22 mouse cellular contexts compared by ENCODE assay signal in the genomic region with DNA sequence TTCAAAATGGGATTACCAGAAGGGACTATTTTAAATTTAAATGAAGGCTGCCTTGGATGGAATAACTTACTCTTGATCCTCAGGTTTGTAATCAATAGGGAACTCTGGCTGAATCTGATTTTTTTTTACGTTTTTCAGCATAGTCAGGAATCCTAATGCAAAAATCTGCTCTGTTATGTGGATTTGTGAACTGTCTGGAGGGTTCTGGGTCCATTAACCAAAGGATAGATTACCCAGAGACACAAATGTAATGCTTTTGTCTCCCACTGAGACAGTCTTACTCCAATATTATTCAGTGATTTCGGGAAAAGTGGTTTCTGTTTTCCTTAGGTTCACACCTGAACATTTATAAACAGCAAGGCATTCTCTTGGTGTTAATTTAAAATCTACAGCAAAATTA. TPM values are rescaled to one million over a fixed set of nuclear protein-coding genes. Genes with fewer than 3 reads are reported as not detected.
DNase-seq lines count a peak whose midpoint lies in the region; ATAC-seq lines count a peak whose summit lies in the region.
"Had no signal": no experiment of that assay in that cellular context is flagged by ENCODE, and none has a peak within 500 bp of the region (broad histone marks: within the 10 kb centered on the region; RNA-seq: fewer than 3 reads in every experiment).

No protein-coding gene starts in this region.

- ATAC-seq in hindbrain, embryonic 14.5 days (ENCODE audit: low FRiP score), result no peak
- ATAC-seq in midbrain, embryonic 14.5 days (ENCODE audit: low FRiP score, low TSS enrichment), result no peak
- no peak for ATAC-seq in midbrain, embryonic 15.5 days (replicated peaks)
- peak; percentile 54; the same call in 1 of the 2 replicates for ATAC-seq in neural tube, embryonic 14.5 days (ENCODE audit: low read depth)
- ATAC-seq in neural tube, embryonic 15.5 days (ENCODE audit: low FRiP score), result no peak
- ATAC-seq: forebrain, embryonic 14.5 days had no signal

- H3K9me3 ChIP-seq in hindbrain, embryonic 14.5 days (ENCODE audit: control insufficient read depth, low read length), result no peaks in the 10 kb centered on the region
- H3K9me3 ChIP-seq in hindbrain, embryonic 10.5 days, result no peaks in the 10 kb centered on the region
- no peaks in the 10 kb centered on the region for H3K9me3 ChIP-seq in midbrain, embryonic 14.5 days (ENCODE audit: control insufficient read depth, low read length)
- H3K9me3 ChIP-seq in midbrain, embryonic 15.5 days, result no peaks in the 10 kb centered on the region
- H3K9me3 ChIP-seq in neural tube, embryonic 14.5 days (ENCODE audit: control insufficient read depth, low read length), result no peaks in the 10 kb centered on the region
- H3K9me3 ChIP-seq in neural tube, embryonic 15.5 days (replicated peaks), result no peaks in the 10 kb centered on the region
- H3K9me3 ChIP-seq: embryonic facial prominence, embryonic 13.5 days; embryonic facial prominence, embryonic 15.5 days; forebrain, embryonic 10.5 days; forebrain, embryonic 12.5 days had no signal

- no peaks in the 10 kb centered on the region for H3K36me3 ChIP-seq in hindbrain, embryonic 14.5 days (replicated peaks; ENCODE audit: control insufficient read depth, insufficient read depth)
- H3K36me3 ChIP-seq in hindbrain, embryonic 10.5 days, result no peaks in the 10 kb centered on the region
- H3K36me3 ChIP-seq in midbrain, embryonic 14.5 days (ENCODE audit: control insufficient read depth, insufficient read depth, low read length), result no peaks in the 10 kb centered on the region
- H3K36me3 ChIP-seq in midbrain, embryonic 15.5 days (replicated peaks), result no peaks in the 10 kb centered on the region
- H3K36me3 ChIP-seq in neural tube, embryonic 14.5 days (ENCODE audit: control insufficient read depth, insufficient read depth, low read length), result no peaks in the 10 kb centered on the region
- H3K36me3 ChIP-seq in neural tube, embryonic 15.5 days, result no peaks in the 10 kb centered on the region
- H3K36me3 ChIP-seq: embryonic facial prominence, embryonic 13.5 days; embryonic facial prominence, embryonic 15.5 days; forebrain, embryonic 10.5 days; forebrain, embryonic 12.5 days had no signal

- no peak overlapping the region for H3K4me2 ChIP-seq in hindbrain, embryonic 14.5 days (replicated peaks)
- no peak overlapping the region for H3K4me2 ChIP-seq in midbrain, embryonic 14.5 days (ENCODE audit: low read length)
- no peak overlapping the region for H3K4me2 ChIP-seq in midbrain, embryonic 15.5 days
- H3K4me2 ChIP-seq in neural tube, embryonic 14.5 days (ENCODE audit: low read depth, low read length), result no peak overlapping the region
- H3K4me2 ChIP-seq in neural tube, embryonic 15.5 days, result no peak overlapping the region
- H3K4me2 ChIP-seq: embryonic facial prominence, embryonic 13.5 days; embryonic facial prominence, embryonic 15.5 days; forebrain, embryonic 12.5 days had no signal

- peak overlapping the region; percentile 45; the same call in 1 of the 2 replicates for H3K27ac ChIP-seq in hindbrain, embryonic 14.5 days
- no peak overlapping the region for H3K27ac ChIP-seq in hindbrain, embryonic 10.5 days
- peak overlapping the region; percentile 60 for H3K27ac ChIP-seq in midbrain, embryonic 14.5 days (replicated peaks; ENCODE audit: low read depth, low read length)
- no peak overlapping the region; the same call in 1 of the 2 replicates for H3K27ac ChIP-seq in midbrain, embryonic 15.5 days
- H3K27ac ChIP-seq in neural tube, embryonic 14.5 days (ENCODE audit: low read depth, low read length), result no peak overlapping the region
- H3K27ac ChIP-seq in neural tube, embryonic 15.5 days (replicated peaks), result no peak overlapping the region
- H3K27ac ChIP-seq: embryonic facial prominence, embryonic 13.5 days; embryonic facial prominence, embryonic 15.5 days; forebrain, embryonic 10.5 days; forebrain, embryonic 12.5 days had no signal

- no peaks in the 10 kb centered on the region for H3K27me3 ChIP-seq in hindbrain, embryonic 14.5 days (ENCODE audit: control insufficient read depth, insufficient read depth, low read length)
- no peaks in the 10 kb centered on the region for H3K27me3 ChIP-seq in hindbrain, embryonic 10.5 days (ENCODE audit: insufficient read depth, poor library complexity, severe bottlenecking)
- no peaks in the 10 kb centered on the region for H3K27me3 ChIP-seq in midbrain, embryonic 14.5 days (ENCODE audit: control insufficient read depth, insufficient read depth, low read length)
- H3K27me3 ChIP-seq in midbrain, embryonic 15.5 days (replicated peaks), result no peaks in the 10 kb centered on the region
- H3K27me3 ChIP-seq in neural tube, embryonic 14.5 days (ENCODE audit: control insufficient read depth, insufficient read depth, low read length), result no peaks in the 10 kb centered on the region
- H3K27me3 ChIP-seq in neural tube, embryonic 15.5 days (replicated peaks), result no peaks in the 10 kb centered on the region
- H3K27me3 ChIP-seq: embryonic facial prominence, embryonic 13.5 days; embryonic facial prominence, embryonic 15.5 days; forebrain, embryonic 12.5 days had no signal

- H3K4me3 ChIP-seq in hindbrain, embryonic 14.5 days (replicated peaks; ENCODE audit: low read length), result no peak overlapping the region
- H3K4me3 ChIP-seq in hindbrain, embryonic 10.5 days, result no peak overlapping the region
- H3K4me3 ChIP-seq in midbrain, embryonic 14.5 days (replicated peaks; ENCODE audit: low read depth, low read length), result no peak overlapping the region
- no peak overlapping the region for H3K4me3 ChIP-seq in midbrain, embryonic 15.5 days
- no peak overlapping the region for H3K4me3 ChIP-seq in neural tube, embryonic 14.5 days (ENCODE audit: low read depth, low read length)
- H3K4me3 ChIP-seq in neural tube, embryonic 15.5 days (replicated peaks), result no peak overlapping the region
- H3K4me3 ChIP-seq: embryonic facial prominence, embryonic 13.5 days; embryonic facial prominence, embryonic 15.5 days; erythroblast, embryonic 14.5 days; forebrain, embryonic 10.5 days; forebrain, embryonic 12.5 days had no signal

- 37% methylated on average over 2 of the region's 2 CpGs for WGBS in hindbrain, embryonic 14.5 days
- WGBS in hindbrain, embryonic 10.5 days, result 71% methylated on average over 2 of the region's 2 CpGs
- 25% methylated on average over 2 of the region's 2 CpGs for WGBS in midbrain, embryonic 14.5 days
- WGBS in midbrain, embryonic 15.5 days, result 42% methylated on average over 2 of the region's 2 CpGs
- 36% methylated on average over 2 of the region's 2 CpGs for WGBS in neural tube, embryonic 14.5 days
- WGBS in neural tube, embryonic 15.5 days, result 40% methylated on average over 2 of the region's 2 CpGs

- H3K9ac ChIP-seq in hindbrain, embryonic 14.5 days, result no peak overlapping the region
- H3K9ac ChIP-seq in midbrain, embryonic 14.5 days (replicated peaks; ENCODE audit: low read length), result no peak overlapping the region
- H3K9ac ChIP-seq in midbrain, embryonic 15.5 days, result no peak overlapping the region
- H3K9ac ChIP-seq in neural tube, embryonic 14.5 days (replicated peaks; ENCODE audit: low read depth, low read length), result no peak overlapping the region
- H3K9ac ChIP-seq in neural tube, embryonic 15.5 days (replicated peaks), result no peak overlapping the region
- H3K9ac ChIP-seq: embryonic facial prominence, embryonic 13.5 days; embryonic facial prominence, embryonic 15.5 days; forebrain, embryonic 12.5 days had no signal

- no peak for DNase-seq in hindbrain, embryonic 14.5 days (ENCODE audit: low spot score)
- no peak for DNase-seq in hindbrain, embryonic 10.5 days (ENCODE audit: low spot score)
- DNase-seq in midbrain, embryonic 14.5 days, result peak; percentile 24
- DNase-seq: adrenal gland, adult 2 months; adrenal gland, postnatal 10 days; adrenal gland, postnatal 25 days; cerebellum, adult 11 months; cerebellum, adult 18-20 months; cerebellum, adult 8-10 months; cerebellum, adult 9-11 months; cerebellum, postnatal 14 days; cerebellum, postnatal 36 days; embryo, embryonic 11 days had no signal

- H3K4me1 ChIP-seq in hindbrain, embryonic 14.5 days (replicated peaks; ENCODE audit: control insufficient read depth, insufficient read depth, low read length), result peaks cover 9% of the 10 kb centered on the region; the same call in 1 of the 2 replicates
- H3K4me1 ChIP-seq in hindbrain, embryonic 10.5 days (replicated peaks), result no peaks in the 10 kb centered on the region
- peaks cover 8% of the 10 kb centered on the region for H3K4me1 ChIP-seq in midbrain, embryonic 14.5 days (ENCODE audit: control insufficient read depth, insufficient read depth, low read length)
- H3K4me1 ChIP-seq in midbrain, embryonic 15.5 days, result peaks cover 10% of the 10 kb centered on the region
- no peaks in the 10 kb centered on the region for H3K4me1 ChIP-seq in neural tube, embryonic 14.5 days (ENCODE audit: control insufficient read depth, insufficient read depth, low read length)
- peaks cover 4% of the 10 kb centered on the region; the same call in 1 of the 2 replicates for H3K4me1 ChIP-seq in neural tube, embryonic 15.5 days
- H3K4me1 ChIP-seq: embryonic facial prominence, embryonic 13.5 days; embryonic facial prominence, embryonic 15.5 days; forebrain, embryonic 10.5 days; forebrain, embryonic 12.5 days had no signal

RNA-seq across cellular contexts. Expression of gene Ntng1, which starts 58.5 kb away (rescaled TPM):
- polyA plus RNA-seq in hindbrain, embryonic 14.5 days (2014; fragmentation: Nextera tagmentation; extraction: Ambion mirVana), result 19.5 and 21.3 TPM in 2 replicates
- polyA plus RNA-seq in hindbrain, embryonic 10.5 days (2016; fragmentation: Nextera tagmentation; extraction: Ambion mirVana), result 4.7 and 5.3 TPM in 2 replicates
- polyA plus RNA-seq in midbrain, embryonic 14.5 days (2014; fragmentation: Nextera tagmentation; extraction: Ambion mirVana), result 27.8 and 29.9 TPM in 2 replicates
- 37.5 and 48.9 TPM in 2 replicates for polyA plus RNA-seq in midbrain, embryonic 15.5 days (2015; fragmentation: Nextera tagmentation; extraction: Ambion mirVana)
- 18.0 and 22.5 TPM in 2 replicates for polyA plus RNA-seq in neural tube, embryonic 14.5 days (2014; fragmentation: Nextera tagmentation; extraction: Ambion mirVana)
- 20.9 and 25.4 TPM in 2 replicates for polyA plus RNA-seq in neural tube, embryonic 15.5 days (2015; fragmentation: Nextera tagmentation; extraction: Ambion mirVana)
- polyA plus RNA-seq: erythroblast, embryonic 14.5 days had no signal

Comparison
In these comparisons a context has a peak if more than half of its experiments do, and no peak if none do; other contexts are left out.
1. H3K27ac ChIP-seq: peak in hindbrain, embryonic 14.5 days (single experiment) and midbrain, embryonic 14.5 days (single experiment); none in hindbrain, embryonic 10.5 days (single experiment), midbrain, embryonic 15.5 days (single experiment), neural tube, embryonic 14.5 days (single experiment) and neural tube, embryonic 15.5 days (single experiment).